Mouse (Mus musculus) neutrophil, adult 5-6 weeks (primary cell): ENCODE results near the gene Spata5. TPM values are rescaled to one million over a fixed set of nuclear protein-coding genes. Genes with fewer than 3 reads are reported as not detected.
"Not testable (repeated sequence)": the region's sequence is repeated elsewhere in the genome, so short reads cannot be mapped to it uniquely, and the experiment has no call there.

Experiments
- ATAC-seq: fragments of 151-379, 151-347 bp; 2 replicates; pipeline ENCODE4 v1.8.0; 2017; ENCODE audit warnings: mild to moderate bottlenecking, moderate TSS enrichment; ENCODE audit not compliant: insufficient number of reproducible peaks, poor library complexity, low FRiP score, severe bottlenecking; ENCODE audit errors: extremely low read depth
- total RNA-seq: library from RNA; stranded (forward); fragments of 200-1000 nt; gene quantifications from 2 replicates; pipeline ENCODE4 v1.2.3, GENCODE M21; 2017

Spata5 gene
- total RNA-seq, 1 experiment from 2014 or later, result 57.3 TPM

GRCm38 (mm10) chr3:37557741-37558479, 138.2 kb downstream of the Spata5 start:
- ATAC-seq, result no peak

DNA sequence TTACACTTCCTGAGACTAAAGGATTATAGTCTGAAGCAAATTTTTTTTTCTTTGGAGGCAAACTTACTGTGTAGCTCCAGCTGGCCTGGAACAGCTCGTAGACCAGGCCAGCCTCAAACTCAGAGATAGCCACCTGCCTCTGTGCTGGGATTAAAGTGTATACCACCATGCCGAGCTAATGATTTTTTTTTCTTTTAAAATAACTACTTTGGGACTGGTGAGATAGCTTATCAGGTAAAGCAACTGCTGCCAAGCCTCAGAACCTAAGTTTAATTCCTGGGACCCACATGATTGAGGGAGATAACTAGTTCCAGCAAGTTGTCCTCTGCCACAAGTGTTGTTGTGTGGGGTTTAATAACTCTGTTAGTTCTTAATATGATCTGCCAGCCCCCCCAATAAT, 139.6 kb downstream of the Spata5 start:
- no peak for ATAC-seq

DNA sequence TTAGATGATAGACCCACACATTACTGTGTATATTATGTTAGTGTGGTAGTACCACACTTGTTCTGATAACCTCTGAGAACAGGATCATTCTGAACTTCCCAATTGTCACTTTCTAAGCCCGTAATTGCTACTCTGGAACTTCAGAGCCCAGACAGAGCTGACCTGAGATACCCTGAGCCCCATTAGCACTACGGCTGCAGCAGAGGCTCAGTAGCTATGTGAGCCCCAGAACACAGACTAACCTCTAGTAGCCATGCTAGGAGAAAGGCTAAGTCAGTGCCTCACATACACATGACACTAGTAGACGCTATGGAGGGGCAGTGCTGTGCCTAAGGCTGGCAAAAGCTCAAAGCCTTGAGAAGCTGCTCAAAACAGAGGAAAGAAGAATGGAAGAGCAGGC, 141.8 kb downstream of the Spata5 start:
- no peak for ATAC-seq

DNA sequence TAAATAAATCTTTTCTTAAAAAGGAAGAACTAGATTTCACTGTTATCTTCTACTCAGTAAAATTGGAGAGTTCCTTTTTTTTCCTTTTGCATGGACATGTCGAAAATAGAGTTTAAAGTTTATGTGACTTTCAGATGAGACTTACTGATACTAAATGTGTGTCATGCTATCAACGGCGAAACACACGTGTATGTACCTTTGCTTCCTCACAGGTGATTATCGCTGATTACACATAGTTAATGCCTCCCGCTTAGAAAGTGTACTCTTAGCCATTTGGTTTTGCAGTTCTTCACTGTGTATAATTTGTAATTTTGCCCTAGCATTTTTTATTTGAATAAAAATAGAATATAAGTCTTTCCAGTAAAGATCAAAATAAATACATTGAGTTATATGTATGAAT, 146.4 kb downstream of the Spata5 start:
- no peak for ATAC-seq

GRCm38 (mm10) chr3:37567505-37567904, 147.8 kb downstream of the Spata5 start:
- no peak for ATAC-seq

DNA sequence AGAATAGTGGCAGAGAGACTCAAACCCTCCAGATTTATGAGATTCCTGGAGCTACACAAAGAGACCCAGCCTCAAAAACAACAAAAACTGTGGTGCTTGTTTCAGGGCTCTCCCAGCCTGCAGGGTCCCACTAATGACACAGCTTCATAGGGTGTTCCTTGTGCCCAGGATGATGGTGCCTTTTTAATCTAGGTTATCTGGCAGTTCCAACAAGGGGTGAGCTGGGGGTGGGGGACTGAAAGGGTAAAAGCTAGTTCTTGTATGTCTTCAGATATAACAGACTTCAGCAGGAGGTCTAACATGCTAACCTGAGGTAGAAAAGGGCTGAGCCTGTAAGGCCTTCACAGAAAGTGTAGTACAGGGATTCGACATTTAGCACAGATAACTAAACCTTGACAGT, 149.1 kb downstream of the Spata5 start:
- ATAC-seq, result no peak

GRCm38 (mm10) chr3:37569661-37570566, 150.2 kb downstream of the Spata5 start:
- no peak for ATAC-seq

DNA sequence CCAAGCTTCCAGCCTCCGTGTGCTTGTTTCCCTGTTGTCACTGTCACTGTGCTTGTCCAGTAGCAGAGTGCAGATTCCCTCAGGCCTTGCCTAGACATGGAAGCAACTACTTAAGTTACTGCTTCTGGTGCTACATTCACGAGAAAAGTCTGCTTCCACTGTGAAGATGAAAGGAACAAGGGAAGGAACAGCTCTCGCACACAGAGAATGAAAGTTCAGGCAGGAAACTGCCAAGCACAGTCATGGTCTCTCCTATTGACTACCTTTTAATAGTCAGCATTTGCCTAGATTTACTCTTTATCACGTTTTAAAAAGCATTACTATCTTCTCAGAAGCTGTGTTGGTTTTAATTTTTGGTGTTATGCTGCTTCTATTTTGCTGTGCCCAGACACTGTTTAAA, 151.9 kb downstream of the Spata5 start:
- no peak for ATAC-seq

GRCm38 (mm10) chr3:37572066-37572465, 152.4 kb downstream of the Spata5 start:
- no peak for ATAC-seq

GRCm38 (mm10) chr3:37576840-37577239, 157.1 kb downstream of the Spata5 start:
- ATAC-seq, result no peak

GRCm38 (mm10) chr3:37577706-37578105, 158.0 kb downstream of the Spata5 start:
- ATAC-seq, result no peak

GRCm38 (mm10) chr3:37584576-37584975, 164.9 kb downstream of the Spata5 start:
- no peak for ATAC-seq

DNA sequence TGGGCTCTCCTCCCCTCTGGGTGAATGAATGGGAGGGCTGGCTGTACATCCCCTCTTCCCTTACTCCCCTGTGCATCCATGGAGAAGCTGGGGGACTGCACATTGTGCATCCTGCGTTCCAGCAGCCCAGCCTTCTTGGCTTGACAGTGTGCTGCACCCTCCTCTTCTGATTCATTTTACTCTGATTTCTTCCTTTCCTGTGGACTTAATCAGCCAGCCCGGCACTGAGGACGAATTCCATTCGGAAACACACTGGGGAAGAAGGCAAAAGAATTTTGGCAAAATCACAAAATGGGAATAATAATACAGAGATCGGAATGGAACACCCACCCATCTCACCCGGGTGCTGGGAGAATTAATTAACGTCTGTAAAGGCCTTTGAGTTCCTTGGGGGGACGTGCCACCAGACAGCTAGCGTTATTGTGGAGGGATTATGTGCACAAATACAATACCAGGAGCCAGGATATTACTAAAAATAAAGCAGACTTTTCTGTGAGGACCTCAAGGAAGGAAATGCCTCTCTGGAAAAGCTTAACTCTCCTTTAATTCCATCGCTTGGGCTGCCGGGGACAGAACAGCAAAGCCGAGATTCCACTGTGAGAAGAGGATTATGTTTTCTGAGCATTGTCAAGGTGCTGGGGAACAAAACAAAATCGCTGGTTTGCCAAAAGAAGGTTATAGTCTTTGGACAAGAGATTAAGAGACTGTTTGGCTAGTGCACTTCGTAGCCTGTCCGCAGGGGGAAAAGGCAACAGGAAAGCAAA, 166.5 kb downstream of the Spata5 start:
- no peak for ATAC-seq

GRCm38 (mm10) chr3:37586731-37587578, 167.3 kb downstream of the Spata5 start:
- no peak for ATAC-seq

DNA sequence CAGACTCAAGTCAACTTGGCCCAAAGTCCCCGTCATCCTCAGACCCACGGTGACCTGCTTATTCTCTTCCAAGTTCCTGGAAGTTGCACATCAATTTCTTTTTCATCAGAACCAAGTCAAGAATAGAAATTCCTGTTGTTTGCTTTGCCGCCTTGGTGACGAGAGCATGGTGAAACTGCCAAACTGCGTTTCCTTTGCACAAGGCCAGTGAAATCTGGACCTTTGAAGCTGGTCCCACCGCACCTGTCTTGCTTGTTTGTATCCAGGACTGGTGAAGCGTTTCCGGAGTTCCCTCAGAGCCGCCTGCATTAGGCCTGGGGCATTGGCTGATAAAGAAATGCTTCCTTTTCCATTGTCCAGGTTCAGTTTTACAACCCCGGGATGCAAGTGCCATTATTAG, 176.0 kb downstream of the Spata5 start:
- ATAC-seq, result no peak

GRCm38 (mm10) chr3:37596519-37596918, 176.8 kb downstream of the Spata5 start:
- no peak for ATAC-seq

GRCm38 (mm10) chr3:37597200-37597599, 177.5 kb downstream of the Spata5 start:
- no peak for ATAC-seq

GRCm38 (mm10) chr3:37599641-37600040, 179.9 kb downstream of the Spata5 start:
- not testable (repeated sequence) for ATAC-seq

- ATAC-seq, result no peak
Observed at GRCm38 (mm10) chr3:37602356-37602755, 182.7 kb downstream of the Spata5 start.
